Mouse (Mus musculus): Measurements from ENCODE around the gene Esrrg.

Esrrg gene

GRCm38 (mm10) chr1:187608261-187608921 lies at the start of gene Esrrg:
Gene Esrrg, plus strand, starts transcription at chr1:187608791.
- no peak for TF ChIP-seq GATA4 (IDR thresholded peaks at IDR 0.05; ENCODE audit: insufficient replicate concordance, low read length)

- TF ChIP-seq GATA4 (IDR thresholded peaks at IDR 0.05; ENCODE audit: insufficient replicate concordance, low read length), result no peak
Observed at GRCm38 (mm10) chr1:187583982-187584381, 24.6 kb upstream of the Esrrg start.

GRCm38 (mm10) chr1:187586541-187587075 lies 22.0 kb upstream of the Esrrg start:
- TF ChIP-seq GATA4 (IDR thresholded peaks at IDR 0.05; ENCODE audit: insufficient replicate concordance, low read length), result no peak

- TF ChIP-seq GATA4 (IDR thresholded peaks at IDR 0.05; ENCODE audit: insufficient replicate concordance, low read length), result no peak
Observed at GRCm38 (mm10) chr1:187602942-187603341, 5.6 kb upstream of the Esrrg start.

GRCm38 (mm10) chr1:187604063-187604484 lies 4.5 kb upstream of the Esrrg start:
- TF ChIP-seq GATA4 (IDR thresholded peaks at IDR 0.05; ENCODE audit: insufficient replicate concordance, low read length), result no peak

- no peak for TF ChIP-seq GATA4 (IDR thresholded peaks at IDR 0.05; ENCODE audit: insufficient replicate concordance, low read length)
Observed at GRCm38 (mm10) chr1:187604691-187605310, 3.8 kb upstream of the Esrrg start.

GRCm38 (mm10) chr1:187605391-187606270 lies 3.0 kb upstream of the Esrrg start:
- TF ChIP-seq GATA4 (IDR thresholded peaks at IDR 0.05; ENCODE audit: insufficient replicate concordance, low read length), result no peak

GRCm38 (mm10) chr1:187606271-187607040 lies 2.1 kb upstream of the Esrrg start:
- no peak for TF ChIP-seq GATA4 (IDR thresholded peaks at IDR 0.05; ENCODE audit: insufficient replicate concordance, low read length)

GRCm38 (mm10) chr1:187607065-187608047 lies 1.2 kb upstream of the Esrrg start:
- no peak for TF ChIP-seq GATA4 (IDR thresholded peaks at IDR 0.05; ENCODE audit: insufficient replicate concordance, low read length)

GRCm38 (mm10) chr1:187609021-187609852 lies 646 bp downstream of the Esrrg start:
- TF ChIP-seq GATA4 (IDR thresholded peaks at IDR 0.05; ENCODE audit: insufficient replicate concordance, low read length), result no peak

- no peak for TF ChIP-seq GATA4 (IDR thresholded peaks at IDR 0.05; ENCODE audit: insufficient replicate concordance, low read length)
Observed at GRCm38 (mm10) chr1:187609853-187610230, 1.3 kb downstream of the Esrrg start.

GRCm38 (mm10) chr1:187610336-187610948 lies 1.9 kb downstream of the Esrrg start:
- no peak for TF ChIP-seq GATA4 (IDR thresholded peaks at IDR 0.05; ENCODE audit: insufficient replicate concordance, low read length)
